Mouse (Mus musculus) forelimb bud, embryonic 11.5 days (tissue): Measurements from ENCODE around the gene Calm5.
"Not testable (repeated sequence)": the region's sequence is repeated elsewhere in the genome, so short reads cannot be mapped to it uniquely, and the experiment has no call there.

Experiments used
- DNase-seq: peaks from one replicate; pipeline ENCODE4 v3.0.0-alpha.2; 2012; ENCODE audit warnings: low read depth, low spot score

Gene Calm5

DNA sequence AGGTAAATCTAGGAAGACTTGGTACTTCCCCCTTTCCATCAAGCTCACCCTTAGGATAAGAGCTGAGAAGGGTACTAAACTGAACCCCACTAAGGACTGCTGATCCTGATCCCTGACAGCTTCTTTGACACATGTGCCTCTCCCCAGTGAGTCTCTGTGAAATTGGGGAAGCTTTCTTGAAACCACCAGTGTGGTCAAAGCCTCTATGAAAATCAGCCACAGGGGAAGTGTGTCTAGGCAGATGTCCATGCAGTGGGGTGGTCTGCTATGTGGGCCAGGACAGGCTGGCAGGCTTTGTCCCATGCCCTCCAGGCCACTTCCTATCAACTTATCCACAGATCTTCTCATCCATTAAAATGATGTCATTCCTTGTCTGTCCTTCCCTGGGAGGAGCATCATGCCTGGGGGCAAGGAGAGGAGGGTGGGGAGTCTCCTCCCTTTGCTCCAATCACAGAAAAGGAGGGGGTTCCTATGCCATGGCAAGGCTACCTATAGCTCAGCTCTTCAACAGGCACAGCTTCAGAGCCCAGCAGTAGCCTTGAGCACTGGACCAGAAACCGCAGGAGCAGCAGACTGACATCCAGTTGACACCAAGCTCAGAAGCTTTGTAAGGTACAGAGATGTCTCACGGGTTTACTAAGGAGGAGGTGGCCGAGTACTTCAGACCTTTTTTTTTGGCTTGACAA lies at the start of gene Calm5:
Gene Calm5 (plus strand): TSS at position 526 of the 686 bp plus-strand sequence.
- DNase-seq = not testable (repeated sequence)

- no peak for DNase-seq
These were observed 49.8 kb upstream of the Calm5 start, which contains the start of gene Calml3 for GRCm38 (mm10) chr13:3804186-3804585. Gene Calml3, minus strand, starts transcription at chr13:3804316.

DNA sequence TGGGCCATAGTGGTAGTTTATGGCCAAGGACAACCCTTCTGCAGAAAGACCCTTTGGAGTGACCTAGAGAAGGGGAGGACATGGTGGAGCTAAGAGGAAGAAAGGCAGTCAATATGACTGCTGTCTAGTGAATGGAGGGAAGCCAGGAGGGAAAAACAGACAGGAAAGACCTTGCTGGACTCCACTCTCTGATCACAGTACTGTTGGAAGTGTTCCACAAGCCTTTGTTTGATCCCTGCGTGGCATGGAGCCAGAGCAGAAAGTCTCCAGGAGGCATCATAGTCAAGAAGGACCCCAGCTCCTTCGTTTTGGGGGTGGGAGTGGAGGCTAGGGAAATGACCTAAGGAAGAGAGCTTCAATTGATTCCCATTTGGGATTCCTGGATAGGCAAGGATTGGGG lies 48.8 kb upstream of the Calm5 start:
- no peak for DNase-seq

GRCm38 (mm10) chr13:3805638-3806037 lies 48.3 kb upstream of the Calm5 start:
- no peak for DNase-seq

DNA sequence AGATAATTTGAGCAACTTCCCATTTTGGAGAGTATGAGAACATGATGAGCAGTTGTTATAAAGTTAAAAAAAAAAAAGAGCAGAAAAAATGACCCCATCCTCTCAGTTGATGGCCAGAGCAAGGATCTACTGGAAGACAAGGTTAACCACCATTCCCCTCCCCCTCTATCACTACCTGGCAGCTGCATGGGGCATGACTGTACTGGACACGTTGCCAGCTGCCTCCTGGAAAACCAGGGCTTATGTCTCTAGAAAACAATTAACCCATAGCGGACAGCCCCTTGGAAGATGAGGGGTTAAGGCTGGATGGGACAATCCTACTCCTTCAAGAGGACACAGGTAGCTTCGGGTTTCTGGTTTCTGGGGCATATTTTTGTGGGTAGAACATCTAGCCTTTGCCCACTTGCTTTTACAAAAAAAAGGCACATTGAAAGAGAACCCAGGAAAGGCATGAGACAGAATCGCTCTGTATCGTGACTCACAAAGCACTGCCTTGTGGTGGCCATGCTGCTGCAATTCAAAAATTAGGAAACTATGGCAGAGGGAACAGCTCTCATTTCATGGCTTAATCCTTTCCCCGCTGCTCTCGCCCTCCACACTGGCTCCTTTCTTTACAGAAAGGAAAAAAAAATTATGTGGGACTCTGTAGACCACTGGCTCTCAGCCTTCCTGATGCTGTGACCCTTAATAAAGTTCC lies 46.7 kb upstream of the Calm5 start:
- DNase-seq = no peak

- no peak for DNase-seq
These were observed 35.8 kb upstream of the Calm5 start for GRCm38 (mm10) chr13:3818012-3818739.

- no peak for DNase-seq
These were observed 35.3 kb upstream of the Calm5 start for GRCm38 (mm10) chr13:3818740-3819076.

DNA sequence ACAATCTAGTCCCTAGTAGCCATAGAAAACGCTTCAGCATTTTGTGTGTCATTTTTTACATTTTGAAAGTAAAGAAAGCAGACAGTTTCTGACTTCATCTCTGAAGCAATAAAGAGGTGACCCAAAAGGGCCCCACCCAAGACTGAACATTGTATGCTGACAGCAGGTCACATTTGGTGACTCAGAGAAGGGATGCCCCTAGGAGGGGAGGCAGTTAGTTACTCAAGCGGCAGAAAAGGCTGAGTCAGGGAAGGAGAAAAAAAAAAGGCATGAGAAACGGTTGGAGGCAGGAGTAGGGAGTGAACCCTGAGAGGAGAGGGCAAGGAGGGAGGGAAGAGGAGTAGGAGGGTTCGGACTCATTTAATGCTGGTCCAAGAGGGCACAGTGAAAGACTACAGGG lies 31.9 kb upstream of the Calm5 start:
- no peak for DNase-seq

DNA sequence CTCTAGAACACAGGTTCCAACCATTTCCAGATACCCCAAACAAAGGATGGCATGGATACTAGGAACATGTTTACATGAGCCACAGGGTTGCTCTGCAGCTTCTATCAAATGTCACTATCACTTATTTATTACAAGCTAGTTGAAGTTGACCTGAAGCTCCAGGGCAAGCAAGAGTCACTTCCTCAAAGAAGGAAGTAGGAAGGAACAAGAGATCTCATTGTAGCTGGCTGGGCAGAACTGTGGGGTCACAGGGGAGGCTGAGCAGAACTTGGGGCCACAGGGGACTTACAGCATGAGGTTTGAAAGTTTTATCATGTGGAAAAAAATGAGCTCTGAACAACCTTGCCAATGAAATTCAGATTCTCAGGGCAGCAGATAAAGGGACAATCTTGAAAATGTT lies 28.2 kb upstream of the Calm5 start:
- no peak for DNase-seq

DNA sequence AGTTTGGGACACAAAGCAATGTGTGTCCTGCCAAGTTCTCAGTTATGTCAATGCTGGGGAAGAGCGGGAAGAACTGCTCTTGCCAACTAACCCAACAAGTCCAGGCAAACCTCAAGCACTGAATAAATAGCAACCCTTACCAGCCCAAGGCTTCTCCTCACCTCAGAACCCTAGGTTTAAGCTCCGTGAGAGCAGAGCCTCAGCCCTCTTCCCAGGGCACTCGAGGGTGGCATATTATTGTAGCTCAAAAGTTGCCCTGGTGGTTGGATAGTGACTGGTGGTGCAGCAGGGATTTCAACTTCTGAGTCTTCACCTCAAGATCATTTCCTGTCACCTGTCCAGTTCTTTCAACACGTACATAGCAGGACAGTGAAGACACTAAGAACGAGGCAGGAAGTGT lies 22.4 kb upstream of the Calm5 start:
- DNase-seq = no peak

DNA sequence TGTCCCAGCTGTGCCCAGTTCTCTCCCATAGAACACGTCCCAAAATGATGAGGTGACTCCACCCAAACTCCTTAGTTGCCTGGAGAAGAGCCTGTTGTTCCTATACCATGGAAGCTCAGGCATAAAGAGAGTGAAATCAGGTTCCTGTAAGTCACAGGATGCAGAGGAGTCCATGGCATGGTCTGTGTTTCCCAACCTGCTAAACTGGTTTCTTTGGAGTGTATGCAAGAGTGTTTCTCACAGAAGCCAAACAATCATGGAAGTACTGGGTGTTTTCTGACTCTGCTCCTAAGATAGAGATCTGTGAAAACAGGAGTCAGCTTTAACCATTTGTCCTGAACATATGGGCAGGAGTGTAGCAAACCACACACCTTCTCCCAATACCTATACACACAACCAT lies 22.0 kb upstream of the Calm5 start:
- no peak for DNase-seq

DNA sequence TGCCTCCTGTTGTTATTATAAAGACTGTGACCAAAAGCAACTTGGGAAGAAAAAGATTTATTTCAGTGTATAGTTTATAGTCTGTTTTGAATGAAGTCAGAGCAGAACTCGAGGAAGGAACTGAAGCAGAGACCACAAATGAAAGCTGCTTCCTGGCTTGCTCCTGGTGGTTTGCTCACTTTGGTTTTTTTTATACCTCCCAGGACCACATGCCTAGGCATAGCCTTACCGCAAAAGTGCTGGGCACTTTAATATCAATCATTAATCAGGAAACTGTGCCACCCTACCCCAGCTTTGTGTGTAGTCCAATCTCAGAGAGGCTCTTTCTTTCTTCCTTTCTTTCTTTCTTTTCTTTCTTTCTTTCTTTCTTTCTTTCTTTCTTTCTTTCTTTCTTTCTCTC lies 21.5 kb upstream of the Calm5 start:
- DNase-seq = no peak

- DNase-seq = not testable (repeated sequence)
These were observed 20.3 kb upstream of the Calm5 start for GRCm38 (mm10) chr13:3833644-3834043.

DNA sequence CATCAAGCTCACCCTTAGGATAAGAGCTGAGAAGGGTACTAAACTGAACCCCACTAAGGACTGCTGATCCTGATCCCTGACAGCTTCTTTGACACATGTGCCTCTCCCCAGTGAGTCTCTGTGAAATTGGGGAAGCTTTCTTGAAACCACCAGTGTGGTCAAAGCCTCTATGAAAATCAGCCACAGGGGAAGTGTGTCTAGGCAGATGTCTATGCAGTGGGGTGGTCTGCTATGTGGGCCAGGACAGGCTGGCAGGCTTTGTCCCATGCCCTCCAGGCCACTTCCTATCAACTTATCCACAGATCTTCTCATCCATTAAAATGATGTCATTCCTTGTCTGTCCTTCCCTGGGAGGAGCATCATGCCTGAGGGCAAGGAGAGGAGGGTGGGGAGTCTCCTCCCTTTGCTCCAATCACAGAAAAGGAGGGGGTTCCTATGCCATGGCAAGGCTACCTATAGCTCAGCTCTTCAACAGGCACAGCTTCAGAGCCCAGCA lies 16.6 kb upstream of the Calm5 start, which contains the start of gene Calm4:
Gene Calm4 (plus strand): TSS at position 446 of the 496 bp plus-strand sequence.
- not testable (repeated sequence) for DNase-seq

GRCm38 (mm10) chr13:3840662-3841061 lies 13.3 kb upstream of the Calm5 start:
- not testable (repeated sequence) for DNase-seq

GRCm38 (mm10) chr13:3850330-3850729 lies 3.6 kb upstream of the Calm5 start:
- DNase-seq = no peak

GRCm38 (mm10) chr13:3854856-3855255 lies 883 bp downstream of the Calm5 start:
- DNase-seq = no peak

DNA sequence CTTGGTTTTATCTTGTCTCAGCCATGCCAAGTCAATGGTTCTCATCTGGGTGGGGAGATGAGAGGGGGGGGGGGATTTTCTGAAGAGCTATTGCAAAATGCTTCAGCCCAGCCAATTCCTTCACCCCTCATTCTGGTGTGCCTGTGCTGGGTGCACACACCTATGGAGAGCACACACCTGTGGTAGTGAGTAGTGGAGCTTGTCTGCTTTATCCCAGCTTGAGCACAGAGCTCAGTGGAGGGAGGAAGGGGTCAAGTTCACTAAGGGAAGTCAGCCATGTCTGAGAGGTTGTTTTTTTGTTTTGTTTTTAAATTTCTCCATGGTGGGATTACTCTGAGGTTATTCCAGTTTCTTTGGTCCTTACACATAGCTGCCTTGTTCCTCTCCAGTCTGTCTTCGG lies 2.3 kb downstream of the Calm5 start:
- DNase-seq = no peak

- no peak for DNase-seq
These were observed 7.3 kb downstream of the Calm5 start for GRCm38 (mm10) chr13:3861251-3861650.

DNA sequence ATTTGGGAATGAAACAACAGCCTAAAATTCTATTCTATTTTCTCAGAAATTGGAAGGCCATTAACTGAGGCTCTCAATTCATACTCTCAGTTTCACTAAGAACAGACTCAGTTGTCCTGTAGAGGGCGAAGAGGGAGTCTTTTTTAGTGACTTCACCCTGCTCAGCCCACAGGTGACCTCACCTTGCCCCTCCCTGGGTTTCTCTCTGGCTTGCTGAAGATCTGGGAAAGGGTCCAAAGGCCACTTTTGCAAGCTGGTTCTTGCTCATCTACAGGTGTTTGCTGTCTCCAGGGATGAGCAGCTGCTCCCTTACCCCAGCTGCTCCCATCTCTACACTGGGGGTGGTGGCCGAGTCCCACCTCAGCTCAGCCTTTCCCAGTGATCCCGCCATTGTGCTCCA lies 8.4 kb downstream of the Calm5 start:
- no peak for DNase-seq

GRCm38 (mm10) chr13:3862922-3863580 lies 9.1 kb downstream of the Calm5 start:
- no peak for DNase-seq
